Mouse (Mus musculus): ENCODE results near the gene Osm. TPM values are rescaled to one million over a fixed set of nuclear protein-coding genes. Genes with fewer than 3 reads are reported as not detected.

Osm gene
- total and polyA plus RNA-seq, 3 experiments, result 11.0 to 15.1 (median 12.5) TPM

DNA sequence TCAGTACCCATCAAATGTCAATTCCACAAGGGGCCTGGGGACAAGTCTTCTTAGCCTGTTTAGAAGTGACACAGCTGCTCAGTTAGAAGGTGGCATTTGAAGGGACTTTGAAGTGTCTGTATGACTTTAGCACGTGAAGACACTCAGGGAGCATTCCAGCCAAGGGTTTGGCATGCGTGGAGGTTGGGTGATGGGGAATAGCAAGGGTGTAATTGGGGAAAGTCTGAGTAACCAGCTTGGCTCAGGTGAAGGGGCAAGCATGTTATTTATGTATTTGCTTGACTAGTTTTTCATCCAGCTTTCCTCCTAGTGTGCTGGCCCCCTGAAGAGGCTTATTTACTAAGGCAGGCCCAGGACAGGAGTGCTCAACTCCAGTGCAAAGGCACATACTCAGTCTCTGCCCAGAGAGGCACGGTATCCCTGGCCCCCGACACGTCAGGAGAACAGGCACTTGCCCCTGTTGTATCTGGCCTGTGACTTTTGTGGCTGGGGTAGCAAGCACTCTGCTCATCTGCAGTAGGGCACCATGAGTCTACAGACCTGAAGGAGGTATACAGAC, 31.0 kb upstream of the Osm start:
- DNase-seq (ENCODE audit: extremely low read depth), result no peak
- no peak for TF ChIP-seq MXI1 (IDR thresholded peaks at IDR 0.05; ENCODE audit: low read depth, low read length)
- no peak for TF ChIP-seq USF1 (IDR thresholded peaks at IDR 0.05; ENCODE audit: low read depth, low read length)
- TF ChIP-seq MYC (IDR thresholded peaks at IDR 0.05; ENCODE audit: low read depth, low read length), result no peak
- no peak for TF ChIP-seq JUND (conservative IDR thresholded peaks at IDR 0.05; ENCODE audit: low read depth, low read length)
- TF ChIP-seq ZC3H11A (IDR thresholded peaks at IDR 0.05; ENCODE audit: low read depth, low read length), result no peak
- TF ChIP-seq NRF1 (IDR thresholded peaks at IDR 0.05; ENCODE audit: low read depth, low read length), result no peak
- no peak for TF ChIP-seq UBTF (IDR thresholded peaks at IDR 0.05; ENCODE audit: low read depth, low read length)
- no peak for TF ChIP-seq SIN3A (IDR thresholded peaks at IDR 0.05; ENCODE audit: low read length)
- no peak for TF ChIP-seq SMC3 (IDR thresholded peaks at IDR 0.05; ENCODE audit: low read depth, low read length)
- no peaks in the 10 kb centered on the region for H3K27me3 ChIP-seq (replicated peaks)
- in situ Hi-C loops (cut with MboI; ENCODE audit: low pct_ligation_motif_present, low pct_unique_long_range_greater_than_20kb, low sequenced_read_pairs) (loop anchor here (5.0 kb wide), 1 partner anchor 68 kb away; the partner anchor contains the start of gene Rnf215), dilution Hi-C loops (cut with MboI; ENCODE audit: extremely low pct_ligation_motif_present, extremely low pct_unique_long_range_greater_than_20kb, low sequenced_read_pairs) (no loop called here)
- H3K4me2 ChIP-seq (ENCODE audit: insufficient read depth, low read depth, poor library complexity, severe bottlenecking), result no peak overlapping the region
- H3K27ac ChIP-seq (ENCODE audit: insufficient read depth, low read depth), result no peak overlapping the region
- H3K79me2 ChIP-seq (replicated peaks; ENCODE audit: control insufficient read depth, extremely low read depth, insufficient read depth, poor library complexity, severe bottlenecking), result no peaks in the 10 kb centered on the region; the same call in none of the 2 replicates
- no peak overlapping the region for H3K9ac ChIP-seq (ENCODE audit: insufficient read depth, low read depth)
- H3K4me3 ChIP-seq (replicated peaks in 1 of 3; ENCODE audit: low read depth in 2 of 3, low read length in 2 of 3, poor library complexity in 1 of 3), result no peak overlapping the region
- H3K36me3 ChIP-seq (replicated peaks in 1 of 2; ENCODE audit: control insufficient read depth in 1 of 2, insufficient read depth in 1 of 2, low read length in 1 of 2), result peaks cover 29 to 63% of the 10 kb centered on the region in 2 experiments
- peaks cover 0 to 71% of the 10 kb centered on the region in 2 experiments; a peak in 3 of 4 replicates for H3K4me1 ChIP-seq (ENCODE audit: control insufficient read depth in 1 of 2, insufficient read depth in 2 of 2)
- H3K9me3 ChIP-seq (replicated peaks; ENCODE audit: low read length), result no peaks in the 10 kb centered on the region

DNA sequence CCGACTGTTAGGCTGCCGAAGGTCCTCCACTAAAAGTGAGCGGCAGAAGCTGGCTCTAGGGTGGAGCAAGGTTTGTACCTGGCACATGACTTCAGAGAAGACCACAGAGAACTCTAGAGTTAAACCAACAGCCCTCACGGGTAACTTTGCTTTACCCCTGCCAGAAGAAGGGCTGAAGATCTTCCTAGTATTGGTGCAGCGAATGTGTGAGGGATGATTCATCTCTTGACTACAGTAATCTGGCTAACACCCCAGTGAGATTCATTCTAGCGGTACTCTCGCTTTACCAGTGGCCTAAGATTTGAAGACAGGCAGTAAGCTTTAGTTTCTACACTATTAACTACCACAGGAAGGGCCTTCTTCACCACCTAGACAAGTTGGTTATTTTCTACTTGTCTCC, 30.3 kb upstream of the Osm start:
- no peak overlapping the region for H3K4me3 ChIP-seq (replicated peaks in 1 of 3; ENCODE audit: low read depth in 2 of 3, low read length in 2 of 3, poor library complexity in 1 of 3)
- H3K4me2 ChIP-seq (ENCODE audit: insufficient read depth, low read depth, poor library complexity, severe bottlenecking), result no peak overlapping the region
- TF ChIP-seq BHLHE40 (IDR thresholded peaks at IDR 0.05; ENCODE audit: low read depth, low read length) (no peak), HCFC1 (IDR thresholded peaks at IDR 0.05; ENCODE audit: low read depth, low read length) (no peak), MAZ (IDR thresholded peaks at IDR 0.05; ENCODE audit: low read depth, low read length) (no peak), JUN (IDR thresholded peaks at IDR 0.05; ENCODE audit: insufficient read depth, low read depth, low read length) (no peak)
- H3K9ac ChIP-seq (ENCODE audit: insufficient read depth, low read depth), result no peak overlapping the region
- DNase-seq (ENCODE audit: extremely low read depth), result no peak
- peaks cover 0 to 63% of the 10 kb centered on the region in 2 experiments; a peak in 3 of 4 replicates for H3K4me1 ChIP-seq (ENCODE audit: control insufficient read depth in 1 of 2, insufficient read depth in 2 of 2)
- H3K27me3 ChIP-seq (replicated peaks), result no peaks in the 10 kb centered on the region
- dilution Hi-C loops (cut with MboI; ENCODE audit: extremely low pct_ligation_motif_present, extremely low pct_unique_long_range_greater_than_20kb, low sequenced_read_pairs), result no loop called here
- H3K27ac ChIP-seq (ENCODE audit: insufficient read depth, low read depth), result no peak overlapping the region
- in situ Hi-C loops (cut with MboI; ENCODE audit: low pct_ligation_motif_present, low pct_unique_long_range_greater_than_20kb, low sequenced_read_pairs), result loop anchor here (5.0 kb wide), 1 partner anchor 69 kb away; the partner anchor contains the start of gene Rnf215
- H3K79me2 ChIP-seq (replicated peaks; ENCODE audit: control insufficient read depth, extremely low read depth, insufficient read depth, poor library complexity, severe bottlenecking), result no peaks in the 10 kb centered on the region; the same call in none of the 2 replicates
- H3K36me3 ChIP-seq (replicated peaks in 1 of 2; ENCODE audit: control insufficient read depth in 1 of 2, insufficient read depth in 1 of 2, low read length in 1 of 2), result peaks cover 35 to 69% of the 10 kb centered on the region in 2 experiments
- H3K9me3 ChIP-seq (replicated peaks; ENCODE audit: low read length), result no peaks in the 10 kb centered on the region
